Mouse (Mus musculus): Measurements from ENCODE around the gene St3gal3.

DNA sequence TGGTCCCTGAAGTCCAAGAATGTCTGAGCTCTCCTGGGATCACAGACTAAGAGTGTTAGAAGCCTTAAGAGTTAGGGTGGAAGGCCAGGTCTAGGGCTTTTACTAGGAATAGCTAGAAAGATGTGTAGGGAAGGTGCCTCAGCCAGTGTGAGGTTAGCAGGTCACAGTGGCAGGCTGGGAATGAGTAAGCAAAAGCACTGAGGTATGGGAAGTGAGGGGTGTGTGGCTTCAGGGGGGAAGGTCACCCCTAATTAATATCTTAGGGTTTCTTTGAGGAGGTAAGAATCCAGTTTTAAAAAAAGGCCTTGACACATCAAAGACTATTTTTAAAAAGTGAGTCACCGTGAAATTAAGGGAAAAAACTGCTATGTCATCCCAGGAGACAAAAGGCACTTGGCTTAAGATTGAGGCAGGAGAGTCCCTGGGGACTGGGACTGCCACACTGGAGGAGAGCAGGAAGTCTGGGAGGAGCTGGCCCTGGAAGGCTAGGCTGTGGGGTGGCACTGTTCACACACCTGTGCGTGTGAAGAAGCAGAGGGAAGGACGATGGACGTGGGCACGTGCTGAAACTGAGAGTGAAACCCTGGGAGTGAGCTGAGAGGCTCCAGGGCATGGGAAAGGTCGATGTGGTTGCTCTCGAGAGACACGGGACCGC lies 72.8 kb downstream of the St3gal3 start:
- no peak for TF ChIP-seq CTCF (IDR thresholded peaks at IDR 0.05; ENCODE audit: insufficient read depth, low read length)
- TF ChIP-seq POLR2A (IDR thresholded peaks at IDR 0.05; ENCODE audit: borderline replicate concordance, extremely low read depth, low read depth, low read length), result no peak
